Mouse (Mus musculus) lung, postnatal 4 days (tissue): ENCODE results near the gene Pip5k1a.
"Not testable (repeated sequence)": the region's sequence is repeated elsewhere in the genome, so short reads cannot be mapped to it uniquely, and the experiment has no call there.

Experiments used
- DNase-seq, 2 experiments: peaks; one replicate each; pipeline ENCODE4 v3.0.0; 2021

Gene Pip5k1a

GRCm38 (mm10) chr3:95041625-95042024, 65.1 kb downstream of the Pip5k1a start:
- no peak for DNase-seq

GRCm38 (mm10) chr3:95029953-95030352, 76.8 kb downstream of the Pip5k1a start:
- no peak for DNase-seq

- not testable (repeated sequence) for DNase-seq
Observed at GRCm38 (mm10) chr3:95029291-95029827, 77.4 kb downstream of the Pip5k1a start.

GRCm38 (mm10) chr3:95028603-95029002, 78.1 kb downstream of the Pip5k1a start:
- DNase-seq, result no peak

GRCm38 (mm10) chr3:95027701-95028100, 79.0 kb downstream of the Pip5k1a start:
- peak in 1 of 2 experiments; percentile 68 for DNase-seq

- no peak for DNase-seq
Observed at GRCm38 (mm10) chr3:95027057-95027645, 79.6 kb downstream of the Pip5k1a start.

GRCm38 (mm10) chr3:95025202-95025601, 81.5 kb downstream of the Pip5k1a start:
- no peak for DNase-seq

- peak; percentile 75 to 86 for DNase-seq
Observed at GRCm38 (mm10) chr3:95024551-95024950, 82.2 kb downstream of the Pip5k1a start.

- not testable (repeated sequence) for DNase-seq
Observed at GRCm38 (mm10) chr3:95020956-95021355, 85.8 kb downstream of the Pip5k1a start.

- no peak for DNase-seq
Observed at GRCm38 (mm10) chr3:95018741-95019140, 88.0 kb downstream of the Pip5k1a start.

GRCm38 (mm10) chr3:95016532-95017056, 90.1 kb downstream of the Pip5k1a start:
- no peak for DNase-seq

- peak; percentile 94 to 95 for DNase-seq
Observed at GRCm38 (mm10) chr3:95015891-95016531, 90.7 kb downstream of the Pip5k1a start.

GRCm38 (mm10) chr3:95015337-95015872, 91.3 kb downstream of the Pip5k1a start, which contains the start of gene Zfp687:
Gene Zfp687, minus strand, starts transcription at chr3:95015448.
- peak; percentile 100 for DNase-seq

- DNase-seq, result peak; percentile 71 to 73
Observed at GRCm38 (mm10) chr3:95014428-95015151, 92.1 kb downstream of the Pip5k1a start.

- DNase-seq, result no peak
Observed at GRCm38 (mm10) chr3:95013699-95014427, 92.9 kb downstream of the Pip5k1a start.

- no peak for DNase-seq
Observed at GRCm38 (mm10) chr3:95012982-95013381, 93.7 kb downstream of the Pip5k1a start.

- no peak for DNase-seq
Observed at GRCm38 (mm10) chr3:95010396-95010795, 96.3 kb downstream of the Pip5k1a start.
